Comparison of ENCODE assay signal across 8 mouse cellular contexts in the genomic region with DNA sequence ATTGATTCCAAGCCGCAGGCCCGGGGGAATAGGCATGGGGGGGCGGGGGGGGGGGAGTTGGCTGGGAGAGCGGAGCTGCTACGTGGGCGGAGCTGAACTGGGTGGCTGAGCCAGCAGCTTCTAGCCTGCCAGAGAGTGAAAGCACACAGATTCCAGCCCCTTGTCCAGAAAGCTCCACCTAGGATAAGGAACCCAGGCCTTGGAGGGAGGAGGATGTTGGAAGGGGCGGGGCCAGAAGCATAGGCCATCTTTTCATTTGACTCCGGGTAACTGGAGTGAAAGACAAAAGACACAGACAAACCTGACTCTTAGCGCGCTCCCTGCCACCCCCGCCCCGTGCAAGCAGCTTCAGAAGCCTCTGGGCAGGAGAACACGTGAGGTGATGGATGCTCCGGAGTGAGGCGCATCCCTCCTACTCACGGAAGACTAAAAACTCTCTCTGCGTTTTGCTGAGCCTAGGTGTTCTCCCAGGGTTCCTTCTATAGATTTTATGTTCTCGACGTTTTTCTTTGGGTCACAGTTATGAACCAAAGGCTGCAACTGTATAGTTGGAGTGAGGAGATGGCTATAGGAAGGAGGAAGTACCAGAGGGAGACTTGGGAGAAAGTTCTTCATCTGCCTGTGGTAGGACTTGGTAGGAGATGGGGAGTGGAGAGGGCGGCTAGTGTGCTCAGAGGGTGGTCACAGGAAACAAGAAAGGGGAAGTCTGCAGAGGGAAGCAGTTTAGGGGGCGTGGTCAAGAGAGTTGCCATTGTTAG.
A peak's percentile ranks its signal among the peaks of the same experiment; 100 is the strongest.
DNase-seq lines count a peak whose midpoint lies in the region; ATAC-seq lines count a peak whose summit lies in the region.

No protein-coding gene starts in this region.

- peak; percentile 86 for DNase-seq in Muller cell, postnatal 12 days (ENCODE audit: inconsistent ontology term)
- peak; percentile 56 to 70 for DNase-seq in cerebellum, postnatal 10 days
- peak; percentile 55 to 61 for DNase-seq in frontal cortex, postnatal 36 days (ENCODE audit: low spot score in 2 of 2)
- DNase-seq in hindbrain, embryonic 14.5 days (ENCODE audit: low spot score): peak; percentile 64
- DNase-seq in left cerebral cortex, adult 18-20 months (ENCODE audit: low spot score in 2 of 2): peak; percentile 50 to 67
- DNase-seq in lung, postnatal 36 days: peak; percentile 74
- DNase-seq in retina, embryonic 14.5 days (ENCODE audit: low spot score): peak; percentile 78
- peak; percentile 37 to 76 for DNase-seq in urinary bladder, postnatal 36 days (ENCODE audit: low spot score in 2 of 2)

- H3K27ac ChIP-seq in hindbrain, embryonic 14.5 days: peak overlapping the region; percentile 69; the same call in 1 of the 2 replicates

- ATAC-seq in hindbrain, embryonic 14.5 days (ENCODE audit: low FRiP score): peak; percentile 91

- peak overlapping the region; percentile 35 for H3K9ac ChIP-seq in hindbrain, embryonic 14.5 days

- no peaks in the 10 kb centered on the region for H3K36me3 ChIP-seq in hindbrain, embryonic 14.5 days (replicated peaks; ENCODE audit: control insufficient read depth, insufficient read depth)

- H3K4me3 ChIP-seq in hindbrain, embryonic 14.5 days (replicated peaks; ENCODE audit: low read length): peak overlapping the region; percentile 27

- H3K27me3 ChIP-seq in hindbrain, embryonic 14.5 days (ENCODE audit: control insufficient read depth, insufficient read depth, low read length): 0 out of 2 replicates have a peak, but pooled peaks cover 9% of the 10 kb centered on the region

- H3K4me2 ChIP-seq in hindbrain, embryonic 14.5 days (replicated peaks): peak overlapping the region; percentile 58

- peaks cover 10% of the 10 kb centered on the region for H3K4me1 ChIP-seq in hindbrain, embryonic 14.5 days (replicated peaks; ENCODE audit: control insufficient read depth, insufficient read depth, low read length)

- WGBS in hindbrain, embryonic 14.5 days: 0% methylated on average over 19 of the region's 21 CpGs

- no peaks in the 10 kb centered on the region for H3K9me3 ChIP-seq in hindbrain, embryonic 14.5 days (ENCODE audit: control insufficient read depth, low read length)

Comparison
In these comparisons a context has a peak if more than half of its experiments do, and no peak if none do; other contexts are left out.
1. Peak in every context shown above with its lines: DNase-seq, ATAC-seq, H3K4me3 ChIP-seq and H3K27ac ChIP-seq.